Mouse (Mus musculus) G1E (cell line): Measurements from ENCODE around the gene Mast3. TPM values are rescaled to one million over a fixed set of nuclear protein-coding genes. Genes with fewer than 3 reads are reported as not detected.

Experiments used
- ATAC-seq: 2 replicates; pipeline ENCODE4 v1.8.0; 2016; ENCODE audit warnings: mild to moderate bottlenecking; ENCODE audit not compliant: insufficient number of reproducible peaks, poor library complexity, low FRiP score, severe bottlenecking; ENCODE audit errors: extremely low read depth
- DNase-seq: peaks from one replicate; pipeline ENCODE4 v3.0.0; 2012; ENCODE audit warnings: low spot score
- H3K27me3 ChIP-seq: 2 replicates; pipeline ENCODE4 v1.6.1; 2012; ENCODE audit warnings: mild to moderate bottlenecking, low read length, inconsistent platforms; ENCODE audit not compliant: insufficient read depth
- H3K36me3 ChIP-seq: replicated peaks from 2 replicates; pipeline ENCODE3; 2012; ENCODE audit warnings: mild to moderate bottlenecking, inconsistent platforms
- H3K4me1 ChIP-seq: 2 replicates; pipeline ENCODE4 v1.6.1; 2012; ENCODE audit warnings: low read depth, low read length, inconsistent platforms, mixed read lengths; ENCODE audit not compliant: insufficient read depth
- H3K4me3 ChIP-seq: 2 replicates; pipeline ENCODE4 v1.5.1; 2012; ENCODE audit warnings: low read depth, mild to moderate bottlenecking, inconsistent platforms, low read length, moderate library complexity, mixed read lengths
- H3K9me3 ChIP-seq: replicated peaks from 2 replicates; pipeline ENCODE4 v1.6.1; 2012; ENCODE audit warnings: inconsistent platforms
- CTCF ChIP-seq: IDR thresholded peaks from 2 replicates; pipeline ENCODE4 v1.5.1; 2012; ENCODE audit warnings: low read depth, low read length, inconsistent platforms, mixed read lengths
- GATA1 ChIP-seq: IDR thresholded peaks from 2 replicates; pipeline ENCODE4 v1.6.1; 2012; ENCODE audit warnings: borderline replicate concordance, low read length, inconsistent platforms, mixed read lengths
- GATA2 ChIP-seq: IDR thresholded peaks from 2 replicates; pipeline ENCODE4 v1.6.1; 2012; ENCODE audit warnings: low read depth, low read length, inconsistent platforms, borderline replicate concordance
- POLR2AphosphoS5 ChIP-seq: IDR thresholded peaks from 2 replicates; pipeline ENCODE4 v1.6.1; 2012; ENCODE audit warnings: low read depth, low read length, inconsistent platforms; ENCODE audit not compliant: insufficient replicate concordance
- TAL1 ChIP-seq: conservative IDR thresholded peaks from 2 replicates; pipeline ENCODE4 v1.6.1; 2012; ENCODE audit warnings: low read depth, low read length, inconsistent platforms, mixed read lengths
- polyA plus RNA-seq: library from polyadenylated mRNA; stranded (reverse); fragments of >175 nt; gene quantifications from 2 replicates; pipeline ENCODE4 v1.2.3, GENCODE M21; 2012
- total RNA-seq, 2 experiments: library from RNA; stranded (forward) in 1 of 2; stranded (reverse) in 1 of 2; fragments of 200-1000 nt in 1 of 2; fragments of >200 nt in 1 of 2; fragmentation: Nextera tagmentation in 1 of 2; gene quantifications; 2 replicates each; pipeline ENCODE4 v1.2.3; 2014 to 2017

Mast3 gene
- total and polyA plus RNA-seq, 3 experiments, result 15.7 to 323 (median 79.8) TPM

DNA sequence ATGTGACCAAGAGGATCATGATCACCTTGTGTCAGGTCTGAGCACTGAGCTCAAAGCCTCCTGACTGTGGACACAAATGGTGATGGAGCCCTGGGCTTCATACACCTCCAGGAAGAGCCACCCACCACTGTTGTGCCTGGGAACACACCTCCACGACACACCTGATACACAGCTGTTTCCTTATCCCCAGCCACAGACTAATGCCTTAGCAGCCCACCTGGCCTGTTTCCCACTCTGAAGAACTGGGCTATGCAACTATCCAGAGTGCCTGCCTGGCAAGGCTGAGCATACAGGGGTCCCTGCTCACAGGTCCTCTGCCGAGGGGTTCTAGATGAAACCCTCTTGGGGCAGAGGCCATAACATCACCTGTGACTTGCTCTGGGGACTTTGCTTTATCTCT is 10.6 kb downstream of the Mast3 start:
- no peak for DNase-seq
- Histone ChIP-seq H3K27me3 (no peaks in the 10 kb centered on the region; the same call in 1 of the 2 replicates), H3K36me3 (peaks cover 52% of the 10 kb centered on the region), H3K4me3 (no peak overlapping the region), H3K9me3 (no peaks in the 10 kb centered on the region), H3K4me1 (peaks cover 84% of the 10 kb centered on the region)
- no peak for ATAC-seq
- TF ChIP-seq POLR2AphosphoS5 (no peak), TAL1 (no peak), GATA2 (no peak), CTCF (no peak), GATA1 (no peak)

DNA sequence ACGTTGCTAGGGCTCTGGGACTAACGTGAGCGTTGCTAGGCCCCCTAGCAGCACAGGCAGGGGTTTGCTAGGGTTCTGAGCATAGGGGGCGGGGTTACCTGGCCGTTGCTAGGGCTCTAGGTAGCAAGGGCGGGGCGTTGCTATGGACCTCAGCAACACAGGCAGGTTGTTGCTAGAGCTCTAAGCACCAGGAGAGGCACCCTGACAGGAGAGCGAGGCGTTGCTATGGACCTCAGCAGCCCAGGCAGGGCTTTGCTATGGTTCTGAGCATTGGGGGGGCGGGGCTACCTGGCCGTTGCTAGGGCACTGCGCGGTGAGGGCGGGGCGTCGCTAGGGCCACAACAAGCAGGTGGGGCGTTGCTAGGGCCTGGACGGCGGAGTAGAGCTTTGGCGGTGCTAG is 12.2 kb downstream of the Mast3 start:
- peaks cover 60% of the 10 kb centered on the region for H3K36me3 ChIP-seq
- DNase-seq (peak; percentile 35), ATAC-seq (no peak)
- H3K4me3 ChIP-seq, result peak overlapping the region; percentile 90
- peaks cover 85% of the 10 kb centered on the region for H3K4me1 ChIP-seq
- no peaks in the 10 kb centered on the region for H3K9me3 ChIP-seq
- no peaks in the 10 kb centered on the region; the same call in 1 of the 2 replicates for H3K27me3 ChIP-seq
- no peak for TF ChIP-seq GATA1
- no peak for TF ChIP-seq TAL1
- no peak for TF ChIP-seq POLR2AphosphoS5
- no peak for TF ChIP-seq GATA2
- TF ChIP-seq CTCF, result no peak

DNA sequence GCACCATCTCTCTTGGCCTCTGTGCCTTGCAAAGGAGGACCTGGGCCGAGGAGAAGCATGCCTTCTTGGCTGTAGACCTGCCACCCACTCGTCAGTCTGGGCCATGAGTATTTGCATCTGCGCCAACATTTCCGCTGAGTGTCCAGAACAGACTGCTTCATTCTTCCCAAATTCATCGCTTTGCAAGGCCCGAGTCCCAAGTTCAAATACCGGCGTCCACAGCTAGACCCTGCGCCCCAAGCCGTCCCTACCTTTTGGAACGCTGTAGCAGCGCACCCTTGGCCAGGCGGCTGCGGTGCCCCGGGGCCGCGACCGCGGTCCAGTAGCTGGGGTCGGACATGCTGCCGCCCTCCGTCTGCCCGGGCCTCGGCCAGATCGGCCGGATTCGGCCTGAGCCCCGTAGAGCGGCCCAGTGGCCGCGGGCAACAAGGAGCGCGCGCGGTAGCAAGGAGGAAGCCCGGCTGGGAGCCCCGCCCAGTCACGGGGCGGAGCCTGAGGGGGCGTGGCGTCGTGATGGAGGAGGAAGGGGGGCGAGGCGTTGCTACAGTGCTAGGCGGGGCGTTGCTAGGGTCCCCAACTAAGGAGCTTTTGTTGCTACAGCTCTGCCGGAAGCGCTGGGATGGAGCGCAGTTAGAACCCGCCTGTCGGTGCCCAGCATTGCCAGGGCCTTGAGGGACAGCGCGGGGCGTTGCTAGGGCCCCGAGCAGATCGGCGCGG is 12.7 kb downstream of the Mast3 start:
- Histone ChIP-seq H3K36me3 (peaks cover 66% of the 10 kb centered on the region), H3K4me3 (peak overlapping the region; percentile 90), H3K27me3 (no peaks in the 10 kb centered on the region; the same call in 1 of the 2 replicates), H3K9me3 (no peaks in the 10 kb centered on the region), H3K4me1 (peaks cover 82% of the 10 kb centered on the region)
- ATAC-seq, result peak; percentile 50
- peak; percentile 81 for DNase-seq
- TF ChIP-seq POLR2AphosphoS5 (no peak), GATA1 (no peak)

DNA sequence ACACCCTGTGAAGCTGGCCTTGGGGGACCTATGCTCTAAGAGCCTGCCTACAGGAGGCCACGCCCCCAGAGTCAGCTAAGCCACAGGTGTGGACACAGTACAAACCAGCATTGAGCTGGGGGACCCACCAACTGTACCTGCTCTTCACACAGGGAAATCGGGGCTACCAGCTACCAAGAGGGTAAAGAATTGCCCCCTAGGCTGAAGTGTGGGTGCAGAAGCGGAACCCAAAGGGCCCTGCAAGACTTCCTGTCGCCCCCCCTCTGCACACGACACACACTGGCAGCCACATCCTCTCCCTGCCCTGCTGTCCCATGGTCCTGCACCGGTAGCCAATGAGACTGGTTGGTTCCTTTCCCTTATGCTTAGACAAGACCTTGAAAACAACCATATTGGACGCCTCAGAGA is 13.6 kb downstream of the Mast3 start:
- Histone ChIP-seq H3K9me3 (no peaks in the 10 kb centered on the region), H3K4me3 (peak overlapping the region; percentile 90), H3K36me3 (peaks cover 74% of the 10 kb centered on the region), H3K4me1 (peaks cover 82% of the 10 kb centered on the region), H3K27me3 (no peaks in the 10 kb centered on the region; the same call in 1 of the 2 replicates)
- DNase-seq (peak; percentile 84), ATAC-seq (peak; percentile 60)
- TF ChIP-seq GATA1, result no peak
- no peak for TF ChIP-seq TAL1
- no peak for TF ChIP-seq GATA2
- TF ChIP-seq POLR2AphosphoS5, result no peak
- TF ChIP-seq CTCF, result no peak

DNA sequence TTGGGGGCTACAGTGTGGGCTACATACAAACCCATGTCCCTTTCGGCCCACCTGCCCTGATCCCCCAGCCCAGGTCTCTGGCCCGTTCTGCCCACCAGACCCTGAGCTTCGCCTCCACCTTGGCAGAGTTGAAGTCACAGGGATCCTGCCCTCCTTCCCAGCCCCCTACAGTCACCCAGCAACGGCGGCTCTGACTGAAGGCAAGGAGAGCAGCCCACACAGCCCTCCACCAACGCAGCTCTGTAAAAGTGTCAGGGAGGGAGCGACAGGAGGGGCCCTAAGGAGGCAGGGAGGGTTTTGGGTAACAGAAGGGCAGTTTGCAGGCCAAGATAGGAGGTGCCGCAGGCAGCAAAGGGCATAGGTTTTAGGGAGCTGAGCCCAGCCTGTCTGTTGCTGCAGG is 14.0 kb downstream of the Mast3 start:
- Histone ChIP-seq H3K4me1 (peaks cover 82% of the 10 kb centered on the region), H3K27me3 (no peaks in the 10 kb centered on the region; the same call in 1 of the 2 replicates), H3K9me3 (no peaks in the 10 kb centered on the region), H3K36me3 (peaks cover 78% of the 10 kb centered on the region), H3K4me3 (peak overlapping the region; percentile 90)
- TF ChIP-seq TAL1 (no peak), GATA2 (no peak), GATA1 (no peak), POLR2AphosphoS5 (no peak), CTCF (no peak)
- DNase-seq, result no peak
- no peak for ATAC-seq

DNA sequence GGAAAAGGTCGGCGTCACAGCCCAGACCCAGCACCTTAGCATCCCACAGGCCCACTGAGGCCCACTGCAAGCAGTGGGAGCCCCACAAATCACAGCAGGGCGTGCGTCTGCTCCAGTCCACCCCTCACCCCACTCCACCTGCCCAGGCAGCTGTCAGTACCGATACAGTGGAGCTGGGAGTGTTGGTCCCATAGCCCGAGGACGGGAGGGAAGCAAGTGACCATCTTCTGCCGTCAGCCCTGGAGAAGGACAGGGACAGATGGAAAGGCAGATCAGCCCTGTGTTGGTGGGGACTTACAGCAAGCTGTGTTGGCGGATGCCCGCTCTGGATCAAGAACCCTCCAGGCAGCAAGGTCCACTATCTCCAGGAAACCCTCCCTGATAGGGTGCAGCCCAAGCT is 15.8 kb downstream of the Mast3 start:
- Histone ChIP-seq H3K4me1 (peaks cover 83% of the 10 kb centered on the region), H3K36me3 (peaks cover 80% of the 10 kb centered on the region), H3K27me3 (no peaks in the 10 kb centered on the region; the same call in 1 of the 2 replicates), H3K9me3 (no peaks in the 10 kb centered on the region), H3K4me3 (no peak overlapping the region)
- ATAC-seq, result no peak
- no peak for DNase-seq
- TF ChIP-seq GATA1 (no peak), POLR2AphosphoS5 (no peak), GATA2 (no peak), CTCF (no peak), TAL1 (no peak)

DNA sequence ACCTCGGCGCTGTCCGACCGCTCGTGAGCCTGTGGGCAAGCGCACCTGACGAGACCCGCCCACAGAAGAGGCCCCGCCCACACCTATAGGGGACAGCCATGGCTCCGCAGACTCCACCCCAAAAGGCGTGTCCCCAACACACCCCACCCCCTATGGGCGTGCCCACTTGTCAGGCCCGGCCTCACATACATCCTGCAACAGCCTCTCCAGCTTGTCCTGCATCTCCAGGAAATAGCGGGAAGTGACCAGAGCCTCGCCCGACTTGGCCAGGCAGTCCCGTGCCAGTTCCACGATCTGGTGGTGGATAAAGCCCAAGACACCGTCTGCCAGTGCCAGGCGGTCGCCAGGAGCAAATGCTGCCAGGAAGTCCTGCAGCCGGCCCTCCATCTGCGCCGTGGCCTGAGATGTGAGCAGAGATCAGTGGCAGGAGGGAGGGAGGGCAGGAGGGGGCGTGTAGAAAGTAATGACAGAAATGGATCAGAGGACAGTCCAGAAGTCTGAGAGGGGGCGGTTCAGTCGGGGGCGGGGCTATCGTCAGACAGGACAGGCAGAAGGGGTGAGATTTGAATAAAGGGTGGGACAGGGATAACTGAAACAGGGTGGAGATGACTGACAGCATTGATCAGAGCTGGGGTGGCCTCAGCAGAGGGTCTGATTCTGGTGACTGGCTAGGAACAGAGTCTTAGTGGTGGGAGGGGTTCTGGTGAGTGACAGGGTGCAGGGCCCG is 16.8 kb downstream of the Mast3 start:
- ATAC-seq, result no peak
- no peak for DNase-seq
- H3K9me3 ChIP-seq, result no peaks in the 10 kb centered on the region

More for the DNA sequence above, 16.8 kb downstream of the Mast3 start:
- TF ChIP-seq GATA2 (no peak), POLR2AphosphoS5 (no peak), CTCF (no peak), GATA1 (no peak), TAL1 (no peak)
- Histone ChIP-seq H3K4me3 (no peak overlapping the region), H3K4me1 (peaks cover 73% of the 10 kb centered on the region), H3K27me3 (no peaks in the 10 kb centered on the region; the same call in 1 of the 2 replicates), H3K36me3 (peaks cover 82% of the 10 kb centered on the region)
